Mouse (Mus musculus): ENCODE results near the gene Selenom. TPM values are rescaled to one million over a fixed set of nuclear protein-coding genes. Genes with fewer than 3 reads are reported as not detected.

Selenom gene
- polyA plus RNA-seq, 1 experiment from 2014 or later, result 129 TPM

GRCm38 (mm10) chr11:3548564-3549295 lies 34.2 kb downstream of the Selenom start:
- H3K27me3 ChIP-seq (ENCODE audit: control insufficient read depth, insufficient read depth, low read depth, low read length), result no peaks in the 10 kb centered on the region
- no peak for ATAC-seq
- no peaks in the 10 kb centered on the region for H3K9me3 ChIP-seq (replicated peaks; ENCODE audit: control insufficient read depth, low read length, poor library complexity, severe bottlenecking)
- no peak overlapping the region for H3K9ac ChIP-seq (ENCODE audit: low read depth, low read length)
- 54% methylated on average over 3 of the region's 3 CpGs for WGBS
- no peaks in the 10 kb centered on the region; the same call in 1 of the 2 replicates for H3K4me1 ChIP-seq (ENCODE audit: control insufficient read depth, insufficient read depth, low read length)
- no peak overlapping the region for H3K27ac ChIP-seq (ENCODE audit: low read length)
- H3K4me3 ChIP-seq (ENCODE audit: low read depth, low read length), result no peak overlapping the region
- no peak overlapping the region for H3K4me2 ChIP-seq (ENCODE audit: low read length)
- H3K36me3 ChIP-seq (ENCODE audit: control insufficient read depth, insufficient read depth, low read length), result no peaks in the 10 kb centered on the region

- WGBS, result 87% methylated on average over 5 of the region's 5 CpGs
- Histone ChIP-seq H3K36me3 (ENCODE audit: control insufficient read depth, insufficient read depth, low read length) (no peaks in the 10 kb centered on the region), H3K4me2 (ENCODE audit: low read length) (no peak overlapping the region), H3K9ac (ENCODE audit: low read depth, low read length) (no peak overlapping the region), H3K4me3 (ENCODE audit: low read depth, low read length) (no peak overlapping the region), H3K27me3 (ENCODE audit: control insufficient read depth, insufficient read depth, low read depth, low read length) (no peaks in the 10 kb centered on the region), H3K27ac (ENCODE audit: low read length) (no peak overlapping the region), H3K9me3 (replicated peaks; ENCODE audit: control insufficient read depth, low read length, poor library complexity, severe bottlenecking) (no peaks in the 10 kb centered on the region), H3K4me1 (ENCODE audit: control insufficient read depth, insufficient read depth, low read length) (no peaks in the 10 kb centered on the region; the same call in 1 of the 2 replicates)
- ATAC-seq, result no peak
Observed at GRCm38 (mm10) chr11:3549791-3550190, 35.3 kb downstream of the Selenom start.

- Histone ChIP-seq H3K36me3 (ENCODE audit: control insufficient read depth, insufficient read depth, low read length) (no peaks in the 10 kb centered on the region), H3K4me3 (ENCODE audit: low read depth, low read length) (no peak overlapping the region), H3K27me3 (ENCODE audit: control insufficient read depth, insufficient read depth, low read depth, low read length) (no peaks in the 10 kb centered on the region), H3K9me3 (replicated peaks; ENCODE audit: control insufficient read depth, low read length, poor library complexity, severe bottlenecking) (no peaks in the 10 kb centered on the region), H3K9ac (ENCODE audit: low read depth, low read length) (no peak overlapping the region), H3K4me2 (ENCODE audit: low read length) (no peak overlapping the region), H3K4me1 (ENCODE audit: control insufficient read depth, insufficient read depth, low read length) (no peaks in the 10 kb centered on the region), H3K27ac (ENCODE audit: low read length) (no peak overlapping the region)
- no peak for ATAC-seq
- 85% methylated on average over 4 of the region's 4 CpGs for WGBS
Observed at GRCm38 (mm10) chr11:3554976-3555375, 40.5 kb downstream of the Selenom start.

- Histone ChIP-seq H3K4me3 (ENCODE audit: low read depth, low read length) (no peak overlapping the region), H3K27ac (ENCODE audit: low read length) (no peak overlapping the region), H3K4me1 (ENCODE audit: control insufficient read depth, insufficient read depth, low read length) (no peaks in the 10 kb centered on the region), H3K27me3 (ENCODE audit: control insufficient read depth, insufficient read depth, low read depth, low read length) (no peaks in the 10 kb centered on the region), H3K4me2 (ENCODE audit: low read length) (no peak overlapping the region), H3K9me3 (replicated peaks; ENCODE audit: control insufficient read depth, low read length, poor library complexity, severe bottlenecking) (no peaks in the 10 kb centered on the region), H3K36me3 (ENCODE audit: control insufficient read depth, insufficient read depth, low read length) (no peaks in the 10 kb centered on the region), H3K9ac (ENCODE audit: low read depth, low read length) (no peak overlapping the region)
- WGBS, result 82% methylated on average over 3 of the region's 3 CpGs
- ATAC-seq, result no peak
Observed at GRCm38 (mm10) chr11:3557852-3558251, 43.4 kb downstream of the Selenom start.

- H3K4me1 ChIP-seq (ENCODE audit: control insufficient read depth, insufficient read depth, low read length), result no peaks in the 10 kb centered on the region
- 86% methylated on average over 5 of the region's 5 CpGs for WGBS
- no peaks in the 10 kb centered on the region for H3K27me3 ChIP-seq (ENCODE audit: control insufficient read depth, insufficient read depth, low read depth, low read length)
- H3K27ac ChIP-seq (ENCODE audit: low read length), result no peak overlapping the region
- no peak overlapping the region for H3K4me2 ChIP-seq (ENCODE audit: low read length)
- no peak overlapping the region for H3K4me3 ChIP-seq (ENCODE audit: low read depth, low read length)
- ATAC-seq, result no peak
- no peaks in the 10 kb centered on the region for H3K36me3 ChIP-seq (ENCODE audit: control insufficient read depth, insufficient read depth, low read length)
- no peak overlapping the region for H3K9ac ChIP-seq (ENCODE audit: low read depth, low read length)
- no peaks in the 10 kb centered on the region for H3K9me3 ChIP-seq (replicated peaks; ENCODE audit: control insufficient read depth, low read length, poor library complexity, severe bottlenecking)
Observed at GRCm38 (mm10) chr11:3560202-3560601, 45.7 kb downstream of the Selenom start.

GRCm38 (mm10) chr11:3563853-3564252 lies 49.4 kb downstream of the Selenom start:
- H3K27ac ChIP-seq (ENCODE audit: low read length), result no peak overlapping the region
- no peak overlapping the region for H3K9ac ChIP-seq (ENCODE audit: low read depth, low read length)
- no peaks in the 10 kb centered on the region for H3K36me3 ChIP-seq (ENCODE audit: control insufficient read depth, insufficient read depth, low read length)
- H3K4me2 ChIP-seq (ENCODE audit: low read length), result no peak overlapping the region
- H3K4me3 ChIP-seq (ENCODE audit: low read depth, low read length), result no peak overlapping the region
- WGBS, result 92% methylated on average over 6 of the region's 6 CpGs
- no peak for ATAC-seq
- no peaks in the 10 kb centered on the region for H3K27me3 ChIP-seq (ENCODE audit: control insufficient read depth, insufficient read depth, low read depth, low read length)
- H3K9me3 ChIP-seq (replicated peaks; ENCODE audit: control insufficient read depth, low read length, poor library complexity, severe bottlenecking), result no peaks in the 10 kb centered on the region
- H3K4me1 ChIP-seq (ENCODE audit: control insufficient read depth, insufficient read depth, low read length), result no peaks in the 10 kb centered on the region

- no peak for ATAC-seq
- 57% methylated on average over 7 of the region's 7 CpGs for WGBS
- H3K9me3 ChIP-seq (replicated peaks; ENCODE audit: control insufficient read depth, low read length, poor library complexity, severe bottlenecking), result no peaks in the 10 kb centered on the region
Observed at GRCm38 (mm10) chr11:3564451-3564850, 50.0 kb downstream of the Selenom start.

GRCm38 (mm10) chr11:3566018-3566417 lies 51.5 kb downstream of the Selenom start:
- Histone ChIP-seq H3K4me1 (ENCODE audit: control insufficient read depth, insufficient read depth, low read length) (no peaks in the 10 kb centered on the region), H3K4me3 (ENCODE audit: low read depth, low read length) (no peak overlapping the region), H3K4me2 (ENCODE audit: low read length) (no peak overlapping the region), H3K27me3 (ENCODE audit: control insufficient read depth, insufficient read depth, low read depth, low read length) (no peaks in the 10 kb centered on the region), H3K27ac (ENCODE audit: low read length) (no peak overlapping the region), H3K36me3 (ENCODE audit: control insufficient read depth, insufficient read depth, low read length) (no peaks in the 10 kb centered on the region), H3K9me3 (replicated peaks; ENCODE audit: control insufficient read depth, low read length, poor library complexity, severe bottlenecking) (no peaks in the 10 kb centered on the region), H3K9ac (ENCODE audit: low read depth, low read length) (no peak overlapping the region)
- 86% methylated on average over 4 of the region's 4 CpGs for WGBS
- ATAC-seq, result no peak

More at GRCm38 (mm10) chr11:3564451-3564850, 50.0 kb downstream of the Selenom start:
- Histone ChIP-seq H3K9ac (ENCODE audit: low read depth, low read length) (no peak overlapping the region), H3K4me2 (ENCODE audit: low read length) (no peak overlapping the region), H3K36me3 (ENCODE audit: control insufficient read depth, insufficient read depth, low read length) (no peaks in the 10 kb centered on the region), H3K4me1 (ENCODE audit: control insufficient read depth, insufficient read depth, low read length) (no peaks in the 10 kb centered on the region), H3K27ac (ENCODE audit: low read length) (no peak overlapping the region), H3K4me3 (ENCODE audit: low read depth, low read length) (no peak overlapping the region), H3K27me3 (ENCODE audit: control insufficient read depth, insufficient read depth, low read depth, low read length) (no peaks in the 10 kb centered on the region)

Data from midbrain, embryonic 16.5 days (tissue).